Mouse (Mus musculus) gastrocnemius, adult 18-20 months (tissue): ENCODE measurements around the gene Lce6a. TPM values are rescaled to one million over a fixed set of nuclear protein-coding genes. Genes with fewer than 3 reads are reported as not detected.

ENCODE experiments used
- DNase-seq: peaks from one replicate; pipeline ENCODE4 v3.0.0; 2021; ENCODE audit warnings: low spot score
- total RNA-seq, 2 experiments: library from RNA; stranded (reverse); gene quantifications; 2 replicates each; pipeline ENCODE4 v1.2.3; 2021

Lce6a gene
- total RNA-seq, 2 experiments from 2014 or later: not detected

- no peak for DNase-seq
Observed at GRCm38 (mm10) chr3:92572514-92573155, 48.8 kb downstream of the Lce6a start.

Other genes with a start within 250 kb of the Lce6a start
- not detected for gene Sprr2h, start 236.0 kb downstream of the Lce6a start, total RNA-seq
- gene Sprr2i, start 213.7 kb downstream of the Lce6a start, total RNA-seq: not detected
- not detected for gene Sprr2j-ps, start 203.6 kb downstream of the Lce6a start, total RNA-seq
- gene Gm9774, start 192.2 kb downstream of the Lce6a start, total RNA-seq: 1 to 10 TPM; 4.9 to 5.4 TPM
- gene Sprr2k, start 189.1 kb downstream of the Lce6a start, total RNA-seq: not detected
- not detected for gene Sprr1b, start 182.9 kb downstream of the Lce6a start, total RNA-seq
- gene Sprr3, start 162.9 kb downstream of the Lce6a start, total RNA-seq: not detected
- gene Sprr1a, start 135.8 kb downstream of the Lce6a start, total RNA-seq: not detected
- gene Sprr4, start 121.2 kb downstream of the Lce6a start, total RNA-seq: not detected
- not detected for gene 2310046K23Rik, start 87.1 kb downstream of the Lce6a start, total RNA-seq
- gene Ivl, start 47.9 kb downstream of the Lce6a start, total RNA-seq: not detected
- gene Smcp, start 32.7 kb downstream of the Lce6a start, total RNA-seq: not detected
- gene 2210017I01Rik, start 14.2 kb downstream of the Lce6a start, total RNA-seq: not detected
- gene Lce1a1, start 26.6 kb upstream of the Lce6a start, total RNA-seq: not detected
- gene Lce1b, start 35.3 kb upstream of the Lce6a start, total RNA-seq: not detected
- gene Lce1a2, start 48.7 kb upstream of the Lce6a start, total RNA-seq: not detected
- gene Lce1c, start 57.6 kb upstream of the Lce6a start, total RNA-seq: not detected
- not detected for gene Lce1d, start 65.5 kb upstream of the Lce6a start, total RNA-seq
- gene Lce1e, start 87.4 kb upstream of the Lce6a start, total RNA-seq: not detected
- not detected for gene Lce1f, start 98.7 kb upstream of the Lce6a start, total RNA-seq
- gene Gm38119, start 117.4 kb upstream of the Lce6a start, total RNA-seq: not detected
- not detected for gene Lce1g, start 130.7 kb upstream of the Lce6a start, total RNA-seq
- gene Lce1h, start 143.4 kb upstream of the Lce6a start, total RNA-seq: not detected
- not detected for gene Lce1i, start 157.2 kb upstream of the Lce6a start, total RNA-seq
- not detected for gene Lce1j, start 168.9 kb upstream of the Lce6a start, total RNA-seq
- gene Lce1k, start 186.2 kb upstream of the Lce6a start, total RNA-seq: not detected
- not detected for gene Kprp, start 205.6 kb upstream of the Lce6a start, total RNA-seq
- not detected for gene Lce1l, start 229.6 kb upstream of the Lce6a start, total RNA-seq
- gene 2310050C09Rik, start 248.6 kb upstream of the Lce6a start, total RNA-seq: not detected